Mouse (Mus musculus) olfactory bulb, adult 2 months (tissue): ENCODE data around the gene Col11a2.

ENCODE experiments used
- CTCF ChIP-seq: fragments of 200-500 bp; IDR thresholded peaks from 2 replicates; pipeline ENCODE4 v1.5.1; 2012; ENCODE audit warnings: low read depth, mild to moderate bottlenecking, low read length, moderate library complexity; ENCODE audit not compliant: insufficient read depth
- POLR2A ChIP-seq: fragments of 200-500 bp; IDR thresholded peaks from 2 replicates; pipeline ENCODE4 v1.6.1; 2012; ENCODE audit warnings: mild to moderate bottlenecking, low read depth, low read length, moderate library complexity; ENCODE audit not compliant: insufficient read depth

- no peak for TF ChIP-seq CTCF
- TF ChIP-seq POLR2A = peak; percentile 95
These were observed 14.9 kb upstream of the Col11a2 start, which contains the start of gene Ring1 for GRCm38 (mm10) chr17:34024317-34024821.
